Mouse (Mus musculus) heart, adult 2 months (tissue): ENCODE measurements around the gene Colgalt2.

Source experiments
- CTCF ChIP-seq: fragments of 200-600 bp; IDR thresholded peaks from 2 replicates; pipeline ENCODE4 v1.8.1; 2022; ENCODE audit warnings: antibody characterized with exemption, mild to moderate bottlenecking, moderate library complexity
- POLR2A ChIP-seq: fragments of 200-500 bp; IDR thresholded peaks from 2 replicates; pipeline ENCODE4 v1.6.1; 2011; ENCODE audit warnings: mild to moderate bottlenecking, low read depth, low read length, control low read depth; ENCODE audit not compliant: insufficient read depth

DNA sequence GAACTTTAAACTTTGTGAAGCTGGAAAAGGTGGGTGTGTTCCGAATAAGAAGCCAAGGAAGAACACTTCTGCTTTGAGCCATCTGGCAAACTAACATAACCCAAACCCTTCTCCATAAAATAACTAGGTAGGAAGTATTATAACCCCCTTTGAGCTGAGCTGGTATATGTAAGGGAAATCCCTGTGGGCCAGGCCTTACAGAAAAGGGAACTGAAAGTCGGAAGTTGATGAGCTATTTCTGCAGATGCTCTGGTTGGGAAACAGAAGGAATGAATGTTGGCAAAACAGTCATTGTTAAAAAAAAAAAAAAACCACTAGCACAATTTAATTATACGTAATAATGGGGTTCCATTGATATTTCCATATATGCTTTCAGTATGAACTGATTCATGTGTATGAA is 129.1 kb downstream of the Colgalt2 start:
- TF ChIP-seq POLR2A (no peak), CTCF (no peak)
